Mouse (Mus musculus) forebrain, embryonic 13.5 days (tissue): ENCODE measurements at regions not wholly inside any gene's neighbourhood (a gene's known extent, or its start where the extent isn't known, plus 50 kb on each side); places are given as distances from the start of the nearest gene placed in this dataset.

Source experiments
- ATAC-seq: fragments of 200-750 bp; cut with Nextera tagmentation; 2 replicates; pipeline ENCODE4 v1.8.0; 2017
- H3K27ac ChIP-seq: fragments of 300-500 bp; sonication (generic); 2 replicates; pipeline ENCODE4 v1.5.1; 2015; ENCODE audit warnings: inconsistent platforms, mild to moderate bottlenecking, moderate library complexity
- H3K27me3 ChIP-seq: fragments of 300-500 bp; sonication (generic); 2 replicates; pipeline ENCODE4 v1.6.1; 2015; ENCODE audit warnings: mild to moderate bottlenecking, inconsistent platforms
- H3K36me3 ChIP-seq: fragments of 300-500 bp; sonication (generic); 2 replicates; pipeline ENCODE4 v1.6.1; 2015; ENCODE audit warnings: mild to moderate bottlenecking, inconsistent platforms; ENCODE audit not compliant: poor library complexity, severe bottlenecking
- H3K4me1 ChIP-seq: fragments of 300-500 bp; sonication (generic); 2 replicates; pipeline ENCODE4 v1.6.1; 2015; ENCODE audit warnings: inconsistent platforms
- H3K4me2 ChIP-seq: fragments of 300-500 bp; sonication (generic); 2 replicates; pipeline ENCODE4 v1.6.1; 2015; ENCODE audit warnings: inconsistent platforms, mild to moderate bottlenecking, moderate library complexity
- H3K4me3 ChIP-seq: fragments of 300-500 bp; sonication (generic); 2 replicates; pipeline ENCODE4 v1.5.1; 2015; ENCODE audit warnings: mild to moderate bottlenecking, inconsistent platforms
- H3K9ac ChIP-seq: fragments of 300-500 bp; sonication (generic); 2 replicates; pipeline ENCODE4 v1.6.1; 2015; ENCODE audit warnings: mild to moderate bottlenecking, inconsistent platforms
- H3K9me3 ChIP-seq: fragments of 300-500 bp; sonication (generic); replicated peaks from 2 replicates; pipeline ENCODE4 v1.6.1; 2016; ENCODE audit warnings: inconsistent platforms
- WGBS: fragments of 180-500 bp; shearing (Covaris S2); methylation state at CpG from one replicate; pipeline ENCODE4 v1.1.7; 2015; 5-methylcytosine and 5-hydroxymethylcytosine counted together

GRCm38 (mm10) chr15:62114815-62115214 is 1192.0 kb upstream of the A1bg start:
- Histone ChIP-seq H3K4me2 (no peak overlapping the region), H3K4me1 (no peaks in the 10 kb centered on the region), H3K36me3 (no peaks in the 10 kb centered on the region), H3K9me3 (no peaks in the 10 kb centered on the region), H3K9ac (no peak overlapping the region), H3K4me3 (no peak overlapping the region), H3K27ac (no peak overlapping the region), H3K27me3 (no peaks in the 10 kb centered on the region)
- 68% methylated on average over 4 of the region's 4 CpGs for WGBS
- ATAC-seq = no peak

- no peaks in the 10 kb centered on the region for H3K9me3 ChIP-seq
- peaks cover 2% of the 10 kb centered on the region for H3K4me1 ChIP-seq
- WGBS = 87% methylated on average over 2 of the region's 2 CpGs
- H3K9ac ChIP-seq = no peak overlapping the region
- H3K27me3 ChIP-seq = no peaks in the 10 kb centered on the region
- H3K4me3 ChIP-seq = no peak overlapping the region
- H3K36me3 ChIP-seq = no peaks in the 10 kb centered on the region
- H3K27ac ChIP-seq = no peak overlapping the region
- no peak for ATAC-seq
- H3K4me2 ChIP-seq = no peak overlapping the region
Observed at GRCm38 (mm10) chr15:62112151-62112550, 1189.3 kb upstream of the A1bg start.

DNA sequence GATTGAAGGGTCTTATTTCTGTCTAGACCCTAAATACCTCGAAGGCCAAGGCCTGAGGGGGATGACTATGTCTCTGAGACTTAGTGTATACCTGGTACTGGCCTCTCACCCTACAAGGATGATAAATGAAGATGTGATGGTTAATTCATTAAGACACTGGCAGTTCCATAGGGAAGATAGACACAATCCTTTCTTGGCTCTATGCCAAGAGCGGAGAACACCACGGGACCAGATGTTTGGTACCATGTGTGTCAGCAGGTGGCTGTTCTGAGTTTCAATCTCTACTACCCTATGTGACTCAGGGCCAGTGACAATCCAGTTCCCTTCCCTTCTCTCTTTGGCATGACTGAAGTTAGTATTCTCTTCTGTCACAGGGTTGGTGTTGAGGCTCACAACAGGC is 1185.2 kb upstream of the A1bg start:
- H3K27me3 ChIP-seq = peaks cover 2% of the 10 kb centered on the region; the same call in 1 of the 2 replicates
- peaks cover 12% of the 10 kb centered on the region for H3K4me1 ChIP-seq
- WGBS = 72% methylated on average over 3 of the region's 3 CpGs
- no peak for ATAC-seq
- H3K4me3 ChIP-seq = no peak overlapping the region
- H3K9ac ChIP-seq = no peak overlapping the region
- no peaks in the 10 kb centered on the region for H3K9me3 ChIP-seq
- H3K27ac ChIP-seq = no peak overlapping the region
- H3K36me3 ChIP-seq = no peaks in the 10 kb centered on the region
- no peak overlapping the region for H3K4me2 ChIP-seq

- no peak overlapping the region for H3K4me3 ChIP-seq
- no peaks in the 10 kb centered on the region for H3K36me3 ChIP-seq
- peaks cover 12% of the 10 kb centered on the region for H3K4me1 ChIP-seq
- H3K27ac ChIP-seq = no peak overlapping the region
- WGBS = 3% methylated on average over 5 of the region's 5 CpGs
- peak; percentile 81 for ATAC-seq
- H3K9me3 ChIP-seq = no peaks in the 10 kb centered on the region; the same call in 1 of the 2 replicates
- no peak overlapping the region for H3K4me2 ChIP-seq
- peaks cover 2% of the 10 kb centered on the region; the same call in 1 of the 2 replicates for H3K27me3 ChIP-seq
- no peak overlapping the region for H3K9ac ChIP-seq
Observed at GRCm38 (mm10) chr15:62106518-62106975, 1183.7 kb upstream of the A1bg start.

DNA sequence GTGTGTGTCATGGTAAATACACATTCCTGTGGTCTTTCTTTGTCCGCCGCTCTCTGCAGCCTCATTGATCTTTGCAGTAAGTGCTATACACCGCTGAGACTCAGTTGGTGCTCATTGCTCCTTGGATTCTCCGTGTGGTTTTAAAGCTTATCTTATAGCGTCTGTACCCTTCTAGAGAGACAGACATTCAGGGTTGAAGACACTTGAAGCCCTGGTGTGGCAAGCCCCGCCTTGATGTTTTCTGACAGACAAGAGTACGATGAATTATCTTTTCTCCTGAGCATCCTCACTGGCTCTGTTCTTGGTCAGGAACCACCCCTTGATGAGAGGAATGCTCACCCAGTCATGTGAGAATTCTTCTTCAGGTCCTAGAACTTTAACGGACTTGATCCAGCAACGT is 1182.7 kb upstream of the A1bg start:
- Histone ChIP-seq H3K4me1 (peaks cover 12% of the 10 kb centered on the region), H3K9me3 (no peaks in the 10 kb centered on the region; the same call in 1 of the 2 replicates), H3K27ac (no peak overlapping the region), H3K36me3 (no peaks in the 10 kb centered on the region), H3K4me2 (no peak overlapping the region), H3K4me3 (no peak overlapping the region), H3K9ac (no peak overlapping the region), H3K27me3 (peaks cover 2% of the 10 kb centered on the region; the same call in 1 of the 2 replicates)
- 67% methylated on average over 9 of the region's 9 CpGs for WGBS
- ATAC-seq = no peak

DNA sequence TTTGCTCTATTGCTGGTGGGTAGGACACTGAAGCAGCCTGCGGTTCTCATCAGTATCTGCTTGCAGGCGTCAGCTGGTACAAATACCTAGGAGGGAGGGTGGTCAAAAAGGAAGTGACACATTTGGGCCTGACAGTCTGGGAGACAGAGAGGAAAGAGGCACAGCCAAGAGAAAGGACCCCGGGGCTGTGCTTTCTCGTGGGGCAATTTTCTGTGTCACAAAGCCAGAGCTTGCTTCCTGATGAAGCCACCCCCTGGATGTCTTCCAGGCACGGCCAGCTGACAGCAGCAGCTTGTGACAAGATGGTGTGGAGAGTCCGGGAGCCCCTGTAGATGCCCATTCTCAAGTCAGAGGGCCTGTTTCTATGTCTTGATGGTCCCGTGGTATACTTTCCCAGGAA is 1181.8 kb upstream of the A1bg start:
- no peak overlapping the region for H3K4me3 ChIP-seq
- WGBS = 71% methylated on average over 7 of the region's 7 CpGs
- no peak overlapping the region for H3K9ac ChIP-seq
- no peaks in the 10 kb centered on the region; the same call in 1 of the 2 replicates for H3K9me3 ChIP-seq
- H3K4me1 ChIP-seq = peaks cover 12% of the 10 kb centered on the region
- no peak for ATAC-seq
- no peaks in the 10 kb centered on the region for H3K36me3 ChIP-seq
- peaks cover 2% of the 10 kb centered on the region; the same call in 1 of the 2 replicates for H3K27me3 ChIP-seq
- no peak overlapping the region for H3K27ac ChIP-seq
- H3K4me2 ChIP-seq = no peak overlapping the region

DNA sequence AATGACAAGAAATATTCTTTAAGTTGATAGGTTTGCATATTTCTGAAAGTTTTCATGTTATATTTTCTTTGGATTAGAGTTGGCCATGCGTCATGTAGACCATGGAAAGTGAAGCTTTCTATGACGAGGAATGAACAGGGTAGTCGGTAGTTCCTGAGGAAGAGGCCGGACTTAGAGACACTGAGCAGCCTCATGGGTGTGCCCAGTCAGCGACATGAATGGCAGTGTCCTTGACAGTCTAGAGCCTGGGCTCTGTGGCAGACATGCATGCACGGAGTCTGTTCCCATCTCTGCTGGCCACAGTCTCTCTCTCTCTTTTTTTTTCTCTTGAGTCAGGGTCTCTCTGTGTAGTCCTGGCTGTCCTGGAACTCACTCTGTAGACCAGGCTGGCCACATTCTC is 1176.9 kb upstream of the A1bg start:
- Histone ChIP-seq H3K27me3 (no peaks in the 10 kb centered on the region), H3K4me1 (no peaks in the 10 kb centered on the region), H3K36me3 (no peaks in the 10 kb centered on the region), H3K9me3 (no peaks in the 10 kb centered on the region; the same call in 1 of the 2 replicates), H3K9ac (no peak overlapping the region), H3K4me2 (no peak overlapping the region), H3K27ac (no peak overlapping the region), H3K4me3 (no peak overlapping the region)
- WGBS = 93% methylated on average over 6 of the region's 6 CpGs
- no peak for ATAC-seq

GRCm38 (mm10) chr15:62098791-62099660 is 1176.2 kb upstream of the A1bg start:
- Histone ChIP-seq H3K4me2 (no peak overlapping the region), H3K9ac (no peak overlapping the region), H3K4me1 (no peaks in the 10 kb centered on the region), H3K27ac (no peak overlapping the region), H3K36me3 (no peaks in the 10 kb centered on the region), H3K4me3 (no peak overlapping the region), H3K9me3 (no peaks in the 10 kb centered on the region; the same call in 1 of the 2 replicates), H3K27me3 (no peaks in the 10 kb centered on the region)
- WGBS = 56% methylated on average over 16 of the region's 16 CpGs
- no peak for ATAC-seq

DNA sequence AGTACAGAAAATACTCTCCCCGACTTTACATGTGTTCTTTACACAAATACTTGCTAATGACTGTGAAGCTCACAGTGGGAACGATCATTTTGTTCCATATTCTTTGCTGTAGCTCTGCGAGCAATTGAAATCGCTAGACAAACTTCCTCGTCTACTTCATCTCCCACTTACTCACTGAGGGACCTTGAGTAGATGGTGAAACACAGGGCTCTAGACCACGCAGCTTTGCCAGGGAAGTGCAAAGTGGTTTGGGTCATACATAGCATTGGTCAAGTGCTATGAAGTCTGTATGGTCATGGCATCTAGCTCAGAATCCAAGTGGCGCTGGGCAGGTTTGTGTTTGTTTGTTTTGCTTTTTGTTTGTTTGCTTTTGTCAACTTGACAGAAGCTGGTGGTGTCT is 1174.0 kb upstream of the A1bg start:
- H3K9me3 ChIP-seq = no peaks in the 10 kb centered on the region
- 89% methylated on average over 7 of the region's 7 CpGs for WGBS
- H3K36me3 ChIP-seq = no peaks in the 10 kb centered on the region
- H3K4me1 ChIP-seq = peaks cover 10% of the 10 kb centered on the region; the same call in 1 of the 2 replicates
- H3K27ac ChIP-seq = no peak overlapping the region
- H3K9ac ChIP-seq = no peak overlapping the region
- H3K27me3 ChIP-seq = no peaks in the 10 kb centered on the region
- no peak for ATAC-seq
- H3K4me2 ChIP-seq = no peak overlapping the region
- no peak overlapping the region for H3K4me3 ChIP-seq

GRCm38 (mm10) chr15:62095198-62095597 is 1172.4 kb upstream of the A1bg start:
- no peaks in the 10 kb centered on the region for H3K36me3 ChIP-seq
- no peak overlapping the region for H3K4me2 ChIP-seq
- H3K9me3 ChIP-seq = no peaks in the 10 kb centered on the region
- no peak for ATAC-seq
- H3K4me1 ChIP-seq = peaks cover 10% of the 10 kb centered on the region; the same call in 1 of the 2 replicates
- H3K27ac ChIP-seq = no peak overlapping the region
- no peak overlapping the region for H3K9ac ChIP-seq
- 84% methylated on average over 3 of the region's 3 CpGs for WGBS
- no peak overlapping the region for H3K4me3 ChIP-seq
- H3K27me3 ChIP-seq = no peaks in the 10 kb centered on the region

DNA sequence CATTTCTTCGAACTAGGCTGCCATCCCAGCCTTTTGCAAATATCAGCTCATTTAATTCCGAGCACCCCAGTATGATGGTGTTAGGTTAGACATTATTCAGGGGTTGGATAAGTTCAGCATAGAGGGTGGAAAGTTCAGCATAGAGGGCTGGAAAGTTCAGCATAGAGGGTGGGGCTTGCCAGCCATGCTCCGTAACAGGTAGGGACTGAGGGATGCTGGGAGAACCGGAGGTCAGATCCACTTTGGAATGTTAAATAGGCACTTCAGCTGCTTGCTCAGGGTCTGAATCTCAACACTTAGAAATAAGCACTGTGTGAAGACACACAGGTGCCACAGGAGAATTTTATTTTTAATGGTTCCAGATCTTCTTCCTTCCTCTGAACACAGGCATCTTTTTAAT is 1170.9 kb upstream of the A1bg start:
- Histone ChIP-seq H3K4me3 (no peak overlapping the region), H3K4me2 (no peak overlapping the region), H3K4me1 (peaks cover 10% of the 10 kb centered on the region; the same call in 1 of the 2 replicates), H3K9ac (no peak overlapping the region), H3K27me3 (no peaks in the 10 kb centered on the region), H3K36me3 (no peaks in the 10 kb centered on the region), H3K9me3 (no peaks in the 10 kb centered on the region), H3K27ac (no peak overlapping the region)
- ATAC-seq = no peak
- 74% methylated on average over 4 of the region's 4 CpGs for WGBS

GRCm38 (mm10) chr15:62092671-62093185 is 1169.9 kb upstream of the A1bg start:
- ATAC-seq = 0 out of 2 replicates have a peak, but pooled peaks have one; percentile 24
- Histone ChIP-seq H3K4me2 (no peak overlapping the region), H3K4me1 (peaks cover 10% of the 10 kb centered on the region; the same call in 1 of the 2 replicates), H3K4me3 (no peak overlapping the region), H3K9me3 (no peaks in the 10 kb centered on the region), H3K9ac (no peak overlapping the region), H3K36me3 (no peaks in the 10 kb centered on the region), H3K27me3 (no peaks in the 10 kb centered on the region), H3K27ac (no peak overlapping the region)
- 8% methylated on average over 5 of the region's 5 CpGs for WGBS
